Mouse (Mus musculus) heart, postnatal 25 days (tissue): ENCODE measurements around the gene H2-D1. TPM values are rescaled to one million over a fixed set of nuclear protein-coding genes. Genes with fewer than 3 reads are reported as not detected.
"Not testable (repeated sequence)": the region's sequence is repeated elsewhere in the genome, so short reads cannot be mapped to it uniquely, and the experiment has no call there.

ENCODE experiments used
- DNase-seq: peaks from one replicate; pipeline ENCODE4 v3.0.0; 2022; ENCODE audit warnings: low spot score
- intact Hi-C: fragments of 180-260 bp; cut with DNase I; formaldehyde crosslinking; loops from one replicate; pipeline ENCODE4 v1.15.1; 2025
- microRNA-seq: library from miRNA; unstranded; fragments of <30 nt; microRNA quantifications from one replicate; pipeline ENCODE4 v1.2.0, GENCODE M21; 2022
- total RNA-seq, 2 experiments: library from RNA; stranded (reverse); gene quantifications; 2 replicates each; pipeline ENCODE4 v1.2.3; 2021

Gene H2-D1
- total RNA-seq, 2 experiments from 2014 or later, result 84.3 to 89.6 TPM

DNA sequence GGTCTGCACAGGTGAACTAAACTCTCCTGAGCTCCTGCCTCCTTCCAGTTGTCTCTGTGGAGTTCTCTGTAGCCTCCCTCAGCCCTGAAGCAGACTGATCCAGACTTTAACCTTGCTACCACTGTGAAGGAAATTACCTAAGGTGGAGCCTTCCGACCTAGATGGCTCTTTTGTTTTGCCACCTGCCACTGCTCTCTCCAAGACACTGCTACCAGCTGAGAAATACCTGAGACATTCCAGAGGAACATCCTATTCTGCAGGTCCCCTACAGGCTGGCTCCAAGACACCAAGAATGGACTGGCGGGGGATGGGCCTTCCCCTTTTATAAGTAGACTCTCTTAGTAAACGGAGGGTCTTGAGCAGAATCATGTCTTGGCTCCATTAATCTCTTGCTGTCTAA is 17.7 kb downstream of the H2-D1 start:
- no peak for DNase-seq
- intact Hi-C loops, result no loop called here

DNA sequence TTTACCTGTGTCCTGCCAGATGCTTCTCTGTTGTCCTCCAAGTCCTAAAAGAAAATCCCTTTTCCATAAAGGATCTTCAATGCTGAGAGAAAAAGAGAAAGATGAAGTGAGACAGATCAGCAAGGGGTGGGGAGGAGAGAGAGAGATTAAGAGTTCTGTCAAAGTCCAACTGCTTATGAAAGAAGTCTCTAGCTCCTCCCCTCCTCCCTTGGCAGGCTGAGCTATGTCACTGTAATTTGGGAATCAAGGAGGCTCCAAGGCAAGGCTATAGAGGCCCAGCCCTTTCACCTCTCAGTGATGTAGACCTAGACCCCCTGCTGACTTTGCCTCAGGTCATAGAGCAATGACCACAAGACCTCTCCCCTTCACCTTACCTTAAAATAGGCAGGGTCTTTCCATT is 22.9 kb downstream of the H2-D1 start:
- DNase-seq, result no peak
- intact Hi-C loops, result no loop called here

DNA sequence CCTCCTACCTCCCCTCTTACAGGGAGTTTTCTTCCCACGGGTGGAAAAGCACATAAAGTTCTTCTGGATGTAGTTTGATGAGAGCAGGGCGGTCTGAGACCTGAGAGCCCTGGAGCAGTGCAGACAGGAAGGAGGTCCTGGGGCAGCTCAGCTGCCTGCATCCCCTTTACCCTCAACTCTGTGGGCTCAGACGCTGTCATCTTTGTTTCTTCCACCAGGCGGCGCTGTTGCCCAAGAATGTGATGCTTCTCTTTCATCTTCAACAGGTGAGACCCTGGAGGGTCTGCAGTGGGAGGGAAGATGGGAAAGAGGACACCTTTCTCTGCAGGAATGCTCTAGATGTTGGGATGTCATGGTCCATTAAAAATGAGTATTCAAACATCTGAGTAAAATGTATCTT is 33.3 kb downstream of the H2-D1 start:
- intact Hi-C loops, DNase-seq: not testable (repeated sequence)

DNA sequence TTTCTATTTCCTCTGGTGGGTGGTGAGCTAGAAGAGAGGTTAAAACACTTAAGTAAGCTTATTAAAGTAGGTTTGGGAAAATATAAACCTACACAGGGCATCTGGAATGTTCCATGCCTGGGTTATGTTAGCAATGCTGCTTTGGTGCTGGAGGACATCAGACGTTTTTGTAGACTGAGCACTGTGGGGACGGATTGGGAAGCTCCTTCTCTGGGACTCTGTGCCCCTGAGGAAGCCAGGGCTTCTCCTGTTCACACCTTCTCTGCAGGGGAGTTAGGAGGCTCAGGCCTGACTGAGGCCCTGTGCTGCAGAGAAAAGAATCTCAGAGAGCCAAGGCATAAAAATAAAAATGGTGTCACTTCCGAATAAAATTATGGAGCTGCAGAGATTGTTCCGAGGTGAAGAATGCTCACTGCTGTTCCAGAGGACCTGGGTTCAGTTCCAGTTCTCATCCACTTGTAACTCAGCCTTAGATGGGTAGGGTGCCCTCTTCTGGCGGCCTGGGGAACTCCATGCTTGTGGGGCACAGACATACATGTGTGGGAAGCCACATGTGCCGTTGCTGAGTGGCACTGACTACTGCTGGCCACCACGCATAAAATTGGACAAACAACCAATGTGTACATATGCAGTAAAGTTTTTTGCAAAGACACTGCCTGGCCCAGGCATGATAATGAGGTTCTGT is 37.9 kb downstream of the H2-D1 start:
- intact Hi-C loops, DNase-seq: not testable (repeated sequence)

DNA sequence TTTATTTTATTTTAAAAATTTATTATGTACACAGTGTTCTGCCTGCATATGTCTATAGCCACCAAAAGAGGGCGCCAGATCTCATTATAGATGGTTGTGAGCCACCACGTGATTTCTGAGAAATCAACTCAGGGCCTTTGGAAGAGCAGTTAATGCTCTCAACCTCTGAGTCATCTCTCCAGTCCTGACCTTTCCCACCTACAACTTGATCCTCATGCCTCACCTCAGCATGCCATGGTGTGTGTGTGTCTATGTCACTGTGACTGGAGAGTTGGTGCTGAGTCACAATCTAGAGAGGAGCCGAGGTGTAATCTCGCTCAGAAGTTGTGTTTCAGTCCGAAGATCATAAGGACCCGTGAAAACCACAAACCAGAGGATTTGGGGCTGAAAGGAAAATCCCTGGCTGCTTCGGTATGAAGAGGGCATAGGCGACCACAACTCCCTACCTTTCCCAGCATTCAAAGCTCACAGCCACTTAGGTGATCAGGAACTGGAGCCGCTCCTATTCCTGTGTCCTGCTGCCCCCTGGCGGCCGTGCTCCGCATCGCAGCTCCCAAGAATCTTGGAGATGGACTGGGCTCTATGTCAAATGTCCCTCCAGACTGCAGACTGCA is 39.2 kb downstream of the H2-D1 start:
- intact Hi-C loops, result loop anchor here (1.0 kb wide), 2 partner anchors 43 to 1335 kb away; no protein-coding TSS in a partner anchor
- peak; percentile 47 for DNase-seq

DNA sequence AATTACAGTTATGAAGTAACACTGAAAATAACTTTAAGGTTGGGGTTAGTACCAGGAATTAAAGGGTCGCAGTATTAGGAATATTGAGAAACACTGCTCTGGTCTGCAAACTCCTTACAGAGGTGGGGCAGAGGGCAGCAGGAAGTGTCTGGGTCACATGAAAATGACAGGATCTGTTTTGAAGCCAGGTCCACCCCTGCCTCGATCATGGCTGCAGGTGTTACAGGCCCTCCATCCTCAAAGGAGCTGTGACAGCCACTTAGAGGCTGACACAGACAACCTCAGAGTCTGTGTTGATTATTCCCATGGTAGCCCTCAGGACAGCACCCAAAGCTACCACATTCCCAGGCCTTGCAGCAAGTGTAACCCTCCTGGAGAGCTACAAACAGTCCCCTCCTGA is 40.7 kb downstream of the H2-D1 start:
- no peak for DNase-seq
- intact Hi-C loops, result no loop called here

DNA sequence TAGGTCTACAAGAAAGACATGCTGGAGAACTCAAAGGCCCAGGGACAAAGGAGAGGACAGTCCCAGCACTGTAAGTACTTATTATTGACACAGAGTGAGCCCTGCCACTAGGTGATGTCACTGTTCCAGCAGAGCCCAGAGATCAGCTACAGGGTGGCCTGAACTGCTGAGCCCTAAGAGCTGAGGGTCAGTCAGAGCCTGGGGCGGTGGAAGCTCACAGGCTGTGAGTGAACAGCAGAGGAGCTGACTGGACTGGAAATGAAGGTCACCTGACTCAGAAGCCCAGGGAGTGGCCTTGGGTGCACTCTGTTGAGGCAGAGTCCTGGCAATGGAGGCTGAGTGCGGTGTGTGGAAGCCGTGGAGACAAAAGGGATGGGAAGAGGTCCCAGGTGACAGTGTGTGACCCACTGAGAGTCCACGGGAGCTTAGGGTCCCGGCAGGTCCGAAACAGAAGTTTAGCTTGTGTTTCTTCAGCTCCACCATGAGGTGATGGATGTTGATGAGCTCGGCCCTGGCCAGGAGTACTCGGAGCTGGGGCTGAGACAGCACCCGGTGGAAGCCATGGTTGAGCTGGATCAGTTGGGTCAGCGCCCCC is 41.3 kb downstream of the H2-D1 start:
- intact Hi-C loops, result loop anchor here (2.0 kb wide), 1 partner anchor 1343 kb away; no protein-coding TSS in a partner anchor
- DNase-seq, result no peak

DNA sequence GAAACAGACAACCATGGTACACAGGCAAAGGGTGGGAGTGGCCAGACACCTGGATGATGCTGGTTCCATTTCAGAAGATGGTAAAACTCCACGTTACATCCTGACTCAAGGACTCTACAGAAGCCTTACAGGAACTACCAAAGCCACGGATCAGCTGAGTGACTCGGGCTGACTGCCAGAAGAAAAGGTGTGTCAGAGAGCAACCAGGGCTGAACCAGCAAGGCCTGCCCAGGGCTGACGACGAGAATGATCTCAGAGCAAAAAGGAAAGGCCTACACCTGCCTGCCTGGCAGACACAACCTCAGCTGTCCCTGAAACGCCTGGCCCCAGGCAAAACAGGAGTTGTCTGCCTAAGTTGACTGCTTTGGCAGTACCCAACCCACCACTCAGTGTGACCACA is 41.9 kb downstream of the H2-D1 start:
- DNase-seq, result no peak
- intact Hi-C loops, result loop anchor here (2.0 kb wide), 1 partner anchor 1344 kb away; no protein-coding TSS in a partner anchor

DNA sequence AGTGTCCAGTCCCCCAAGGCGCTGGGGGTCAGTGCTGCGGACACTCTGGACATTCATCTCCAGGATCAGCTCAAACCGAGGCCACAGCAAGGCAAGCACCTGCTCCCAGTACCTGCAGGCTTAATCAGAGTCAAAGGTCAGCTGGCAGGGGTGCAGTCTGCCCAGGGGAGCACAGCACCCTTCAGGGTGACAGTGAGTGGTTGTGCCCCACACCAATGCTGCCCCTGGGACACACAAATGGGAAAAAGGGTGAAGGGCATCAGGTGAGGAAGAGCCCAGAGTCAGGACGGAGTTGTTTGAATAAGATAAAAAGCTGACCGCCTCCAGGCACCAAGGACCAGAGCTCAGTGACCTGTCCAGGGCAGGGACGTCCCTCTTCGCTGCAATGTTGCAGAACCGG is 42.4 kb downstream of the H2-D1 start:
- intact Hi-C loops, result loop anchor here (2.0 kb wide), 1 partner anchor 1344 kb away; no protein-coding TSS in a partner anchor
- not testable (repeated sequence) for DNase-seq

Small RNAs within 50 kb of the gene (microRNA-seq; reads per million reads assigned to microRNA genes)
- gene Mir6975 (2.8 reads per million, percentile 3 among the genes with 10 or more reads in this experiment), gene Mir8094 (not detected)

Other genes with a start within 250 kb of the H2-D1 start
- gene Vwa7, start 246.2 kb upstream of the H2-D1 start, total RNA-seq, result 1 to 10 TPM; 7.3 to 7.7 TPM
- gene Sapcd1, start 234.7 kb upstream of the H2-D1 start, total RNA-seq, result not detected
- gene Msh5, start 216.0 kb upstream of the H2-D1 start, total RNA-seq, result 1 to 10 TPM in 1 of 2 experiments, under 1 TPM in 1; 0.57 to 1.3 TPM
- gene Clic1, start 212.8 kb upstream of the H2-D1 start, total RNA-seq, result 10 to 100 TPM; 40.0 to 46.1 TPM
- gene Ddah2, start 203.7 kb upstream of the H2-D1 start, total RNA-seq, result 10 to 100 TPM; 27.7 to 31.3 TPM
- gene Ly6g6c, start 197.3 kb upstream of the H2-D1 start, total RNA-seq, result not detected
- gene Mpig6b, start 196.5 kb upstream of the H2-D1 start, total RNA-seq, result under 1 TPM; 0.18 to 0.87 TPM
- not detected for gene Ly6g6e, start 185.8 kb upstream of the H2-D1 start, total RNA-seq
- under 1 TPM; 0.53 to 0.78 TPM for gene Ly6g6d, start 184.7 kb upstream of the H2-D1 start, total RNA-seq
- gene Ly6g6f, start 177.1 kb upstream of the H2-D1 start, total RNA-seq, result not detected
- gene Abhd16a, start 173.5 kb upstream of the H2-D1 start, total RNA-seq, result 10 to 100 TPM; 47.9 to 57.5 TPM
- gene Ly6g5c, start 154.5 kb upstream of the H2-D1 start, total RNA-seq, result not detected
- under 1 TPM in 1 of 2 experiments, not detected in 1; 0.36 TPM for gene Ly6g5b, start 147.3 kb upstream of the H2-D1 start, total RNA-seq
- gene Gpank1, start 141.3 kb upstream of the H2-D1 start, total RNA-seq, result 1 to 10 TPM; 6.3 to 9.5 TPM
- gene Csnk2b, start 140.7 kb upstream of the H2-D1 start, total RNA-seq, result 100 to 1,000 TPM; 155 to 167 TPM
- gene D17H6S53E, start 136.4 kb upstream of the H2-D1 start, total RNA-seq, result 10 to 100 TPM; 27.0 to 27.1 TPM
- not detected for gene Apom, start 130.7 kb upstream of the H2-D1 start, total RNA-seq
- gene Bag6, start 127.6 kb upstream of the H2-D1 start, total RNA-seq, result 100 to 1,000 TPM; 222 to 232 TPM
- gene Prrc2a, start 97.8 kb upstream of the H2-D1 start, total RNA-seq, result 100 to 1,000 TPM; 135 to 143 TPM
- gene Aif1, start 86.7 kb upstream of the H2-D1 start, total RNA-seq, result 1 to 10 TPM; 2.3 to 3.5 TPM
- gene Lst1, start 74.3 kb upstream of the H2-D1 start, total RNA-seq, result 1 to 10 TPM; 2.7 to 5.3 TPM
- gene Ltb, start 68.3 kb upstream of the H2-D1 start, total RNA-seq, result 1 to 10 TPM; 1.4 to 1.8 TPM
- gene Tnf, start 60.7 kb upstream of the H2-D1 start, total RNA-seq, result under 1 TPM; 0.56 to 0.60 TPM
- gene Lta, start 57.4 kb upstream of the H2-D1 start, total RNA-seq, result not detected
- under 1 TPM; 0.50 to 0.65 TPM for gene Gm16181, start 41.9 kb upstream of the H2-D1 start, total RNA-seq
- 1 to 10 TPM; 2.5 to 2.8 TPM for gene Atp6v1g2, start 29.1 kb upstream of the H2-D1 start, total RNA-seq
- gene Nfkbil1, start 26.9 kb upstream of the H2-D1 start, total RNA-seq, result 1 to 10 TPM; 8.2 to 8.7 TPM
- gene Ddx39b, start 21.0 kb upstream of the H2-D1 start, total RNA-seq, result 10 to 100 TPM; 89.2 to 99.4 TPM
- gene H2-Q1, start 57.7 kb downstream of the H2-D1 start, total RNA-seq, result 1 to 10 TPM in 1 of 2 experiments, under 1 TPM in 1; 0.23 to 1.1 TPM
- gene H2-Q2, start 79.5 kb downstream of the H2-D1 start, total RNA-seq, result under 1 TPM; 0.95 to 0.99 TPM
- 10 to 100 TPM in 1 of 2 experiments, 1 to 10 TPM in 1; 7.9 to 11.0 TPM for gene H2-Q4, start 116.9 kb downstream of the H2-D1 start, total RNA-seq
- gene H2-Q6, start 162.1 kb downstream of the H2-D1 start, total RNA-seq, result under 1 TPM; 0.34 to 0.75 TPM
- gene H2-Q7, start 176.4 kb downstream of the H2-D1 start, total RNA-seq, result 1 to 10 TPM; 1.3 to 1.4 TPM
- gene H2-Q10, start 207.4 kb downstream of the H2-D1 start, total RNA-seq, result under 1 TPM; 0.13 to 0.14 TPM
- gene Pou5f1, start 243.3 kb downstream of the H2-D1 start, total RNA-seq, result not detected